Mouse (Mus musculus) thymus, postnatal 25 days (tissue): Measurements from ENCODE around the gene B3galt1.

Experiments
- DNase-seq: peaks from one replicate; pipeline ENCODE4 v3.0.0; 2022

Gene B3galt1

GRCm38 (mm10) chr2:67751585-67751984, 185.9 kb downstream of the B3galt1 start:
- DNase-seq: no peak

- no peak for DNase-seq
Observed at GRCm38 (mm10) chr2:67756507-67756906, 190.8 kb downstream of the B3galt1 start.

GRCm38 (mm10) chr2:67787536-67787935, 221.9 kb downstream of the B3galt1 start:
- no peak for DNase-seq

DNA sequence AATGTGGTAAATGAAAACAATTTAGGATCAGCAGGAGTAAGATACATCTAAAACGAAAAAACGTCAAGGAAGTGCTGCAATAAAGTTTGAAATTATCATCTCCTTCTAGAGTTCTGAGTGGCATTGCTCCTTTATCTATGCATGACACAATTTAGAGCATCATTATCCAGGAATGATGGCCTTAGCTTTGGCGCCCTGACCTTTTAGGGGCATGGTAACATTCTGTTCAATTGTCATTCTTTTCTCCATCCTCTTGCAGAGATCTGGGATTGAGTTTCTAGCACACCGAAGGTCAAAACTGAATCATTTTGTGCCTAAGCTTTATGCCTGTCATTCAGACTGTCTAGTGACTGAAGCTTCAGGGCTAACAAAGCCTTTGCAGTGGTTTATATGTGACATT, 231.9 kb downstream of the B3galt1 start:
- DNase-seq: no peak

GRCm38 (mm10) chr2:67799981-67800380, 234.3 kb downstream of the B3galt1 start:
- no peak for DNase-seq

- DNase-seq: no peak
Observed at GRCm38 (mm10) chr2:67816149-67816548, 250.5 kb downstream of the B3galt1 start.

GRCm38 (mm10) chr2:67818014-67818413, 252.3 kb downstream of the B3galt1 start:
- no peak for DNase-seq

DNA sequence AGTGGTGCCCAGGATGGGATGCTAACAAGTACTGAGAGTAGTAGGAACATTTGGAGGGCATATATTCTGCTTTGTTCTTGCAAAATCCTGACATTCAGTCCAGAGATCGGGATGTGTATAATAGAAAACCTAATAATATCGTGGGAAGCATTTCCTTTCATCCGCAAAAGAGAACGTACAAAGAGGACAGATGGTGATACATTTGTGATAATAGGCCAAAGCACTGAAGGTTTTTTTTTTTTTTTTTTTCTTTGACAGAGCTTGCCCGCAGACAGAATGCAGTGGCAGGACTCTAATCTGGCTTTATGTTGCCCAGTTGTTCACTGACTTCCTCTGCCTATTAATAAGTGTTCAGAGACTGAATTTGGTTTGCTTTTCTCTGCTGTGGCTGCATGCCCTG, 256.7 kb downstream of the B3galt1 start:
- no peak for DNase-seq

GRCm38 (mm10) chr2:67827697-67828096, 262.0 kb downstream of the B3galt1 start:
- DNase-seq: no peak

- no peak for DNase-seq
Observed at GRCm38 (mm10) chr2:67829055-67829915, 263.6 kb downstream of the B3galt1 start.

DNA sequence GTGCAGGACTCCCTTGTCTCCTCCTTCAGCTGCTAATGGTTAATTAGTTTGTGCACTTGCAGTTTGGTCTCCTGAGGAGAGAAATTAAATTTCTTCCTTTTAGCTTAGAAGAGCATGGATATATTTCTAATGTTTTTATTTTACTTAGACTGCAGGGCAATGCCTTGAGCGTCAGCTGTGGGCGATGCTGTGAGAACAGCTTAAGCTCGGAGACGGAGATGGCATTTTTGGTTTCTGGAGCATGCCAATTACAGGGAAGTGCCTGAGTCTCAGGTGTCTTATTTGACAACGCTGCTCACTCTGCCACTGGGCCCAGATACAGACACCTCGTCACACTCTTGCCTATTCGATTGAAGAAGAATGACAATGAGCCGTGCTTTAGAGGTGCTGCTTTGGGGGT, 282.1 kb downstream of the B3galt1 start:
- no peak for DNase-seq

DNA sequence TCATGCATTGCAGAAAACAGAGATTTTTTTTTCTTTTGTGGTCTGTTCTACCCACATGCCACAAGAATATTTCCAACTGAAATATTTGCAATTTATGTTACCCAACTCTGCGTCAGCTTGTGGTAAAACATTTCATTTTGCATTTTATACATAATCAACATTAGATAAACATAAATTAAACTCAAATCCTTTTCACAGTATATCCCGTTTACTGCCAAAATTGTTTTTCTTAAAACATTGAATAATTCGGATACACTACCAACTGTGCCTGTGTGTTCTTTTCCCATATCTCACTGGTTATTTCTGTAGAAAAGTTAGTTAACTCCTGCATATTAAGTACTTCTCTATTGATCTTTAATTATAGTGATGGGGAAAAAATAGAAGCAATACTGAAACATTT, 285.1 kb downstream of the B3galt1 start:
- DNase-seq: no peak

- no peak for DNase-seq
Observed at GRCm38 (mm10) chr2:67858340-67858739, 292.7 kb downstream of the B3galt1 start.

GRCm38 (mm10) chr2:67859004-67859403, 293.3 kb downstream of the B3galt1 start:
- DNase-seq: no peak

GRCm38 (mm10) chr2:67873368-67873767, 307.7 kb downstream of the B3galt1 start:
- DNase-seq: no peak

- DNase-seq: no peak
Observed at GRCm38 (mm10) chr2:67879836-67880235, 314.2 kb downstream of the B3galt1 start.

DNA sequence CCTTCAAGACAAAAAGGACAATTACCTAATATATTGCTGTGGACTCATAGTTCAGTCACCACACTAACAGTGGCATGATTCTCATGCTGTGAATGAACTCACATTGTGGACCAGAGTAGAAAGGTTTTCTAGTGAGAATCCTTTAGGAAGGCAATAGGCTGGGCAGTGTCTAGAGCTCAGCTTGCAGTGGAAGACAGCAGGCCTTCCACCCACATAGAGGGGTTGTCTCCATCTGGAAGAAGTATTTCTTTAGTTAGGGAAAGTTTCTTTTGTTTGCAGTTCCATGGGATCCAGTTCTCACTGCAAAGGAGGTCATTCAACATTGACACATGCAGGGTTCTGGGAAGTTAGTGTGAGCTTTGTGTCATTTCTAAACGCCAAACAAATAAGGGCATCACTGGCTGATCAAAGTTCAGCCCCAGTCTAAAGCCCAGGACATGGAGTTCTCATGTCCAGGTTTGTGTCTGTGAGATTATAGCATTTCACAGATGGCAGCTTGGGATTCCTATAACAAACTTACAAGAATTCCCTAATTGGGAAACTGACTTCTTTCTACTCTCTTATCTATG, 316.1 kb downstream of the B3galt1 start:
- no peak for DNase-seq

- DNase-seq: no peak
Observed at GRCm38 (mm10) chr2:67897956-67898689, 332.5 kb downstream of the B3galt1 start.

GRCm38 (mm10) chr2:67901574-67901973, 335.9 kb downstream of the B3galt1 start:
- no peak for DNase-seq

DNA sequence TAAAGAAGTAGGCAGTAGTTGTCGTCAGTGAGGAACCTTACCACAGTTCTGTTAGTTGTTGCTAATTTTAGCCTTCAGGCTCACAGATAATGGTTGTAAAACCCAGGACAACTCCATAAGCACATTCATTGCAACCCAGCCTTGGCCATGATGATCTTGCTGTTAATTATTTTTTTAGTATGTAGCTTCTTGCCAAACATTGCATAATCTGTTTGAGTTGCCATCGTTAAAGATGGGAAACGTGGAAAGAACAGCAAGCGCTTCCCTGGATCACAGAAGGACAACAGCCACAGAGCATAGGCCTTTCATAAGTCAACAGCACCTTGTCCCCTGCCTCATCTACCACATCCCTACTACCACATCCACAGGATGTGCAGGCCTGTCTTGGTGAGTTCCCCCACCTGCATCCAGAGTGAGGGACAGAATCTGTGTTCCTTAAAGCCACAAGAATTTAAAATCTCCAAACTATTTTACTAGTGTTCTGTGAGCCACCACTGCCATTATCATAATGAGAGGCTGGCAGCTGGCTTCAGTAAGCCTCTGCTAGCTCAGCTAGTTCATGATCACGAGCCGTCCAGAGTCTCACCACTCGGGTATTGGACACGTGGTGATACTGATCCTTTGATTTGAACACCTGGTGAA, 337.1 kb downstream of the B3galt1 start:
- DNase-seq: no peak

DNA sequence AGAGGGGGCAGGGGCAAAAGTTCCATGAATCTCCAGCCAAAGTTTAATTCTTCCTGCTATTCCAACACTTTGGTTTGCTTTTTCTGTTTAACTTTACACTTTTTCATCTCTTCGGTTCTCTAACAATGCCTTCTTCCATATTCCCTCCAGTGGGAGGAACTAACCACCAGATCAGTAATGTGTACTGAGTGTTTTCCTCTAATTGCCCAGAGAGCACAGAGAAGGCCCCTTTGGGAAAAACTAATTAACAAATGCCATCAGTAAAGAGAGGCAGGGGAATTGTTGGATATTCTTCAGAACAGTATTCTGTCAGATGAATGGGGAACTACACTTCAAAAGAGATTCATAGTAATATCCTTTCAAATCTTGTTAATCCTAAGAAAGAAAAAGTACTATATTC, 338.1 kb downstream of the B3galt1 start:
- no peak for DNase-seq

- no peak for DNase-seq
Observed at GRCm38 (mm10) chr2:67931994-67932393, 366.3 kb downstream of the B3galt1 start.

DNA sequence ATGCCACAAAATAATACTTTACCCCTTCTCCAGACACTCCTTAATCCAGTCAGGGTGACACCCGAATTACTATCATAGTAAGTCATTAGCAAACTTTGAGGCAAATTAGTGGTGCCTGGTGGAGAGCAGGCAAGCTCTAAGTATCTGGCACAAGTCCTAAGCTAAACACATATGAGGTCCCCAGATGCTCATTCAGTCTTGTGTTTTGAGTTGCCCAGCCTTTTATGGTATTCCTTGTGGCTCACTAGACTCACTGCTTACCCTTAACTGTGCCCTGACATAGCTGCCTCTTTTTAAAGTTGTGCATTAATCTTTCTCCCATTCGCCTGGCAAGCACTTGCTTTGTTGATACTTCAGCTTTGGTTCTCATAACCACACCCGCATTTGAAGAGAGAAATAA, 382.7 kb downstream of the B3galt1 start:
- DNase-seq: no peak
